Mouse (Mus musculus) liver, embryonic 11.5 days (tissue): ENCODE measurements around the gene Chp1. TPM values are rescaled to one million over a fixed set of nuclear protein-coding genes. Genes with fewer than 3 reads are reported as not detected.

Experiments used
- ATAC-seq: fragments of 200-750 bp; cut with Nextera tagmentation; replicated peaks from 2 replicates; pipeline ENCODE4 v1.8.0; 2017; ENCODE audit warnings: moderate number of reproducible peaks, mild to moderate bottlenecking, moderate TSS enrichment, moderate library complexity; ENCODE audit not compliant: low FRiP score
- DNase-seq: peaks from one replicate; pipeline ENCODE4 v3.0.0-alpha.2; 2017; ENCODE audit warnings: low spot score
- H3K27ac ChIP-seq: fragments of 300-500 bp; sonication (generic); 2 replicates; pipeline ENCODE4 v1.5.1; 2014; ENCODE audit warnings: mild to moderate bottlenecking, low read depth, low read length, control low read depth
- H3K27me3 ChIP-seq: fragments of 300-500 bp; sonication (generic); replicated peaks from 2 replicates; pipeline ENCODE4 v1.6.1; 2014; ENCODE audit warnings: low read length, mixed read lengths; ENCODE audit not compliant: control insufficient read depth, insufficient read depth
- H3K36me3 ChIP-seq: fragments of 300-500 bp; sonication (generic); 2 replicates; pipeline ENCODE4 v1.6.1; 2014; ENCODE audit warnings: mild to moderate bottlenecking, low read length, moderate library complexity, mixed read lengths; ENCODE audit not compliant: control insufficient read depth, insufficient read depth
- H3K4me1 ChIP-seq: fragments of 300-500 bp; sonication (generic); replicated peaks from 2 replicates; pipeline ENCODE4 v1.6.1; 2014; ENCODE audit warnings: low read length, mixed read lengths; ENCODE audit not compliant: control insufficient read depth, insufficient read depth
- H3K4me2 ChIP-seq: fragments of 300-500 bp; sonication (generic); 2 replicates; pipeline ENCODE4 v1.6.1; 2014; ENCODE audit warnings: mild to moderate bottlenecking, control low read depth, moderate library complexity
- H3K4me3 ChIP-seq: fragments of 300-500 bp; sonication (generic); 2 replicates; pipeline ENCODE4 v1.5.1; 2014; ENCODE audit warnings: low read depth, low read length, control low read depth
- H3K9ac ChIP-seq: fragments of 300-500 bp; sonication (generic); 2 replicates; pipeline ENCODE4 v1.6.1; 2014; ENCODE audit warnings: low read depth, low read length, control low read depth
- H3K9me3 ChIP-seq: fragments of 300-500 bp; sonication (generic); 2 replicates; pipeline ENCODE4 v1.6.1; 2016; ENCODE audit warnings: low read length, inconsistent platforms, mixed read lengths; ENCODE audit not compliant: control insufficient read depth
- WGBS: fragments of 180-500 bp; shearing (Covaris S2); extraction: QIAGEN DNeasy Blood & Tissue Kit; methylation state at CpG from one replicate; pipeline ENCODE4 v1.1.7; 2014; 5-methylcytosine and 5-hydroxymethylcytosine counted together
- polyA plus RNA-seq: library from polyadenylated mRNA; unstranded; fragments of >200 nt; fragmentation: Nextera tagmentation; extraction: Ambion mirVana; gene quantifications from 2 replicates; pipeline ENCODE4 v1.2.1, GENCODE M21; 2014

The Chp1 gene
- polyA plus RNA-seq, 1 experiment from 2014 or later, result 40.1 TPM

DNA sequence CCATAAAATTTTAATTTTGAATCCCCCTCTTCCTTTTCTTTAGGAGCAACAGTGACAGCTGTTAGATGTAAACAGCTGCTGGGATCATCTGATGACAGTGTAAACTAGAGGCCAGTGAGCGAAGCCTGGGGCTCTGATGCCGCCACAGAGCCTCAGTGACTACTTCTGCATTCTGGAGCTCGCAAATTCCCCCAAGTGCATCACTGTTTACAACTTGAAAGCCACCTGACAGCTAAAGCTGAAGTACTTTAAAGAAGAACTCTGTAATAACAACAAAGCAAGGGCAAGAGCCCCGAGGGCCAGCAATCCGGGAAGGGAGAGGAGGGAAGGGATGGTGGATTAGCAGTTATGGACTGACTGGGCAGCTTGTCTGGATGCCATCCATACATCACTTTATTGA is 30.7 kb upstream of the Chp1 start:
- H3K4me3 ChIP-seq, result no peak overlapping the region
- H3K4me2 ChIP-seq, result no peak overlapping the region
- no peaks in the 10 kb centered on the region for H3K27me3 ChIP-seq
- no peak overlapping the region for H3K9ac ChIP-seq
- no peaks in the 10 kb centered on the region for H3K4me1 ChIP-seq
- H3K9me3 ChIP-seq, result no peaks in the 10 kb centered on the region
- H3K36me3 ChIP-seq, result no peaks in the 10 kb centered on the region
- no peak for ATAC-seq
- no peak for DNase-seq
- WGBS, result 61% methylated on average over 5 of the region's 5 CpGs
- H3K27ac ChIP-seq, result no peak overlapping the region

GRCm38 (mm10) chr2:119520550-119520949 is 26.9 kb upstream of the Chp1 start:
- Histone ChIP-seq H3K36me3 (no peaks in the 10 kb centered on the region), H3K4me3 (no peak overlapping the region), H3K9ac (no peak overlapping the region), H3K9me3 (no peaks in the 10 kb centered on the region), H3K4me2 (no peak overlapping the region), H3K27ac (no peak overlapping the region), H3K4me1 (no peaks in the 10 kb centered on the region), H3K27me3 (no peaks in the 10 kb centered on the region)
- DNase-seq, result no peak
- no peak for ATAC-seq
- WGBS, result 70% methylated on average over 7 of the region's 7 CpGs

DNA sequence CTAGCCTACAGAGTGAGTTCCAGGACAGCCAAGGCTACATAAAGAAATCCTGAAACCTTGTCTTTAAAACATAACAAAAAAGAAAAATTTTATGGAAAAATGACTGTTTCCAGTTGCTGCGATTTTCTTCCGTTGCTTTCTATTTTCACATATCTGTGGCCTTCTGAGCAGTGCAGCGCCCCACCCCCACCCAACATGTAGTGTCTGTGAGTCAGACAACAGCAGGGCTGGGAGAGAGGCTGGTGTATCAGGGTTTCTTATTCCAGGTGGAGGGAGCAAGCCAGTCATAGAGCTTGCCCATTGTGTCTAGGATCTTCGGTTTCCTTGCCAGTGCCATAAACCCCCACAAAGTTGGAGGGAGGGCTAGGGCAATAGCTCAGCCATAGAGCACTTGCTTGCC is 23.7 kb upstream of the Chp1 start:
- Histone ChIP-seq H3K27me3 (no peaks in the 10 kb centered on the region), H3K4me1 (no peaks in the 10 kb centered on the region), H3K4me3 (no peak overlapping the region), H3K9ac (no peak overlapping the region), H3K27ac (no peak overlapping the region), H3K4me2 (no peak overlapping the region), H3K36me3 (no peaks in the 10 kb centered on the region), H3K9me3 (no peaks in the 10 kb centered on the region)
- whole genome bisulfite sequencing, result 78% methylated on average over 4 of the region's 4 CpGs
- ATAC-seq, result no peak
- DNase-seq, result no peak

GRCm38 (mm10) chr2:119525422-119525821 is 22.1 kb upstream of the Chp1 start:
- H3K4me2 ChIP-seq, result no peak overlapping the region
- H3K36me3 ChIP-seq, result no peaks in the 10 kb centered on the region
- no peaks in the 10 kb centered on the region for H3K9me3 ChIP-seq
- no peak overlapping the region for H3K4me3 ChIP-seq
- H3K9ac ChIP-seq, result no peak overlapping the region
- no peak overlapping the region for H3K27ac ChIP-seq
- H3K27me3 ChIP-seq, result no peaks in the 10 kb centered on the region
- no peaks in the 10 kb centered on the region for H3K4me1 ChIP-seq
- ATAC-seq (no peak), DNase-seq (no peak)
- WGBS, result 59% methylated on average over 4 of the region's 4 CpGs

DNA sequence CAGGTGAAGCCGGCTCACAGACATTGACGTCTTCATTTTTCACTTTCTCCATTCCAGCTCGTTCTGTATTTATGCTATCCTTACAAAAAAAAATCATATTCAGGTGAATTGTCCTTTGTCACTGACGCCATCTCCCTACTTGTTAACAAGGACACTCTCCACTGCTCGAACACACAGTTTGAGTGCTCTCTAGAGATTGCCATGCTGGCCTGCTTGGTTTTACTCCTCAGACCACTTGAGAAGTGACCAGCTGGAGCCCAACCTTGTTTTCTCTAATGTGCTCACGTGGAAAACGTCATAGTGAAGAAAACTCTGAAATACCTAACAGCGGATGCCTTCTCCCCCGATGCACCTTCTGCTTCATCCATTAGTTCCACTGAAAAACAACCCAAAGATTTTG is 8.7 kb upstream of the Chp1 start:
- WGBS, result 77% methylated on average over 9 of the region's 9 CpGs
- Histone ChIP-seq H3K4me2 (no peak overlapping the region), H3K27ac (no peak overlapping the region), H3K4me1 (no peaks in the 10 kb centered on the region), H3K4me3 (no peak overlapping the region), H3K9me3 (no peaks in the 10 kb centered on the region), H3K27me3 (no peaks in the 10 kb centered on the region), H3K36me3 (no peaks in the 10 kb centered on the region), H3K9ac (no peak overlapping the region)
- ATAC-seq (no peak), DNase-seq (no peak)

DNA sequence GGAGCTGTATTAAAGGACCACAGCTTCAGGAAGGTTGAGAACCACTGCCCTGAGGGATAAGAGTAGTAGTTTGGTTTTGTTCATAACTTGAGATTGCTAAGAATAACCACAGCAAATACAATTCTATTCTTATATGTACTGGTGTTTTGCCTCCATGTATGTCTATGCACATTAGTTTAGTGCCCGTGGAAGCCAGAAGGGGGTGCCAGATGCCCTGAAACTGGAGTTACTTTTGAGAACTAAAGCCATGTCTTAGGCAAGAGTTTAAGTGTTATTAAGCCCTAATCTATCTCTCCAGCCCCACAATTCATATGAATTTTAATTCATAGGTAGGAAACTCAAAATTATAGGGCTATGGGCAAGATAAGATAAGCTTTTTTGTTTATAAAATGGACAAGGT is 5.4 kb upstream of the Chp1 start:
- DNase-seq, result no peak

GRCm38 (mm10) chr2:119543656-119544055 is 3.8 kb upstream of the Chp1 start:
- Histone ChIP-seq H3K36me3 (no peaks in the 10 kb centered on the region), H3K27ac (no peak overlapping the region), H3K27me3 (no peaks in the 10 kb centered on the region), H3K4me1 (peaks cover 5% of the 10 kb centered on the region; the same call in 1 of the 2 replicates), H3K9me3 (no peaks in the 10 kb centered on the region), H3K4me3 (no peak overlapping the region), H3K4me2 (no peak overlapping the region), H3K9ac (no peak overlapping the region)
- 65% methylated on average over 2 of the region's 2 CpGs for WGBS
- ATAC-seq, result no peak
- DNase-seq, result no peak

More for the DNA sequence above, 5.4 kb upstream of the Chp1 start:
- ATAC-seq, result no peak
- no peaks in the 10 kb centered on the region for H3K27me3 ChIP-seq
- no peak overlapping the region for H3K4me2 ChIP-seq
- no peak overlapping the region for H3K4me3 ChIP-seq
- H3K4me1 ChIP-seq, result no peaks in the 10 kb centered on the region
- 21% methylated on average over 1 of the region's 1 CpGs for WGBS
- H3K9me3 ChIP-seq, result no peaks in the 10 kb centered on the region
- no peak overlapping the region for H3K9ac ChIP-seq
- H3K27ac ChIP-seq, result no peak overlapping the region
- no peaks in the 10 kb centered on the region for H3K36me3 ChIP-seq

DNA sequence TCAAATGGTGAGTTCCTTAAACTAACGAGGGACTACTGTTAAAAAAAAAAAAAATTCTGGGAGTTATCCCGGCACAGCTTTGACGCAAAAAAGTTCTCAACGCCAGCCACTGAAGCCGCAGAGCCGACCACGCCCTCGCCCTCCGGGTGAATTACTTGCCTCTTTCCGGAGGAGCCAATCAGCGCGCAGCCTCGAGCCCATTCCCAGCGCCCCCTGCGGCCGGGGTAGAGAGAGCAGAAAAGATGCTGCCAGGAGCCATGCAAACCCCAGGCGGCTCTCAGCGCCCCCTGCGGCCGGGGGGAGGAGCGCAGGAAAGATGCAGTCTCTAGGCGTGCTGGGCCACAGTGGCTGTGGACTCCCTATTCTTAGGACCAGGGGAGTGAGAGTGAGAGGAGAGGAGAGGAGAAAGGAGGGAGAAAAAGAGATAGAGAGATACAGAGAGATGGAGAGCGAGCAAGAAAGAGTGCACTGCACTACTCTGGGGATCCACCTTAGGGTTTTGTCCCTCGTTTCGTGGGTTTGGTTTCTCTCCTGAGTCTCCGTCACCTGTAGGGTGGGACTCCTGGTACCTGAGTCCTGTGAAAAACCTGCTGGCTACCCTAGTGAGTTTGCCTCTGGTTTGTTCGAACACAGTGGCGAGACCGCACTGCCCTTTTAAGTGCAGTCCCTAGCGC is 512 bp upstream of the Chp1 start:
- peak; percentile 95 for DNase-seq
- H3K4me2 ChIP-seq, result peak overlapping the region; percentile 84
- under 1% methylated on average over 30 of the region's 30 CpGs for WGBS
- H3K4me1 ChIP-seq, result peaks cover 14% of the 10 kb centered on the region
- no peaks in the 10 kb centered on the region for H3K27me3 ChIP-seq
- H3K4me3 ChIP-seq, result peak overlapping the region; percentile 57
- H3K9me3 ChIP-seq, result no peaks in the 10 kb centered on the region
- ATAC-seq, result peak; percentile 80
- peak overlapping the region; percentile 61 for H3K9ac ChIP-seq
- H3K36me3 ChIP-seq, result no peaks in the 10 kb centered on the region
- H3K27ac ChIP-seq, result peak overlapping the region; percentile 74; the same call in 1 of the 2 replicates

DNA sequence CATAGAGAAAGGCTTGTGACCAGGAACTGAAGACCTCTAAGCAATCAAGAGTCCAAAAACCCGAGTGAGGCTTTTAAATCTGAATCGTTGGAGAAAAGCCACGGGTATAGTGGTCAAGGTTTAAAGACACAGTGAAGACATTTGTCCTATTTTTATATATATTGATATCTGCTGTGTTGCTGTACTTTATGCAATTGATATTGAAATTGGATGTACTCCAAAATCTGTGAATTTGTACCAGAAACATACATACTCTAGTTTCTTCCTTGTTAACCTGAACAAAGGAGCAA is 819 bp downstream of the Chp1 start:
- peak overlapping the region; percentile 61 for H3K9ac ChIP-seq
- DNase-seq (no peak), ATAC-seq (no peak)
- no peak overlapping the region for H3K27ac ChIP-seq
- H3K9me3 ChIP-seq, result no peaks in the 10 kb centered on the region
- H3K27me3 ChIP-seq, result no peaks in the 10 kb centered on the region
- no peaks in the 10 kb centered on the region for H3K36me3 ChIP-seq
- H3K4me1 ChIP-seq, result peaks cover 14% of the 10 kb centered on the region
- peak overlapping the region; percentile 84 for H3K4me2 ChIP-seq
- H3K4me3 ChIP-seq, result peak overlapping the region; percentile 57
- WGBS, result 18% methylated on average over 3 of the region's 3 CpGs
